19 mouse cellular contexts compared by ENCODE assay signal in the genomic region with DNA sequence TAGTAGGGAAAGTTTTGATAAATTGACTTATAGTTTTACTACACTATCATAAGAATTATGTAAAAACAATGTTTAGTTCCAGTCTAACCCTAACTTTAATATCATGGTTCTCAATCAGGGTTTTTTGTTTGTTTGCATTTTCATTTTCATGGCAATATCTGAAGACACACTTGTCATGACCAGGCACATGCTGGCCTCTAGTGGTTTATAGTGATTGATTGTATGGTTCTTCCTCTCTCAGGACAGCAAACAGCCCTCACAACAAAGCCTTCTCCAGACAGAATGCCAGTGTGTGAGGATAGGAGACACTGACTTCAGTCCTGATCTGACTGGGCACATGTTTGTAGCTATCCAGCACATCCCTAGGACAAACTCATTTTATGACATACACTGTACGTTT. TPM values are rescaled to one million over a fixed set of nuclear protein-coding genes. Genes with fewer than 3 reads are reported as not detected.
DNase-seq lines count a peak whose midpoint lies in the region; ATAC-seq and TF ChIP-seq lines count a peak whose summit lies in the region.
"Had no signal": no experiment of that assay in that cellular context is flagged by ENCODE, and none has a peak within 500 bp of the region (broad histone marks: within the 10 kb centered on the region; RNA-seq: fewer than 3 reads in every experiment).

No protein-coding gene starts in this region.

- 64% methylated on average over 1 of the region's 1 CpGs for WGBS in heart, embryonic 12.5 days

- peak overlapping the region; percentile 66; the same call in 1 of the 2 replicates for H3K27ac ChIP-seq in heart, embryonic 12.5 days (ENCODE audit: poor library complexity, severe bottlenecking)
- H3K27ac ChIP-seq in left cerebral cortex, adult 2 months, result peak overlapping the region; percentile 45
- H3K27ac ChIP-seq: embryonic facial prominence, embryonic 15.5 days had no signal

- H3K9me3 ChIP-seq in heart, embryonic 12.5 days (replicated peaks), result no peaks in the 10 kb centered on the region
- H3K9me3 ChIP-seq: embryonic facial prominence, embryonic 15.5 days; megakaryocyte, embryonic 14.5 days had no signal

- H3K4me1 ChIP-seq in heart, embryonic 12.5 days (replicated peaks), result peaks cover 40% of the 10 kb centered on the region
- H3K4me1 ChIP-seq: embryonic facial prominence, embryonic 15.5 days had no signal

- no peak for DNase-seq in heart, postnatal 14 days
- DNase-seq in left cerebral cortex, adult 2 months (ENCODE audit: extremely low spot score in 1 of 2, low spot score in 2 of 2), result no peak
- DNase-seq in left cerebral cortex, postnatal 10 days (ENCODE audit: extremely low spot score in 1 of 2, low spot score in 2 of 2), result no peak
- DNase-seq in CD4-positive helper T cell, adult 2 months (ENCODE audit: low read depth, low spot score), result peak; percentile 23
- peak; percentile 9 to 42 for DNase-seq in kidney, postnatal 36 days
- no peak for DNase-seq in frontal cortex, postnatal 25 days (ENCODE audit: low spot score in 2 of 2)
- no peak for DNase-seq in left cerebral cortex, adult 8-10 months (ENCODE audit: low spot score in 2 of 2)
- DNase-seq: adrenal gland, postnatal 14 days; cerebellum, postnatal 25 days; gastrocnemius, postnatal 10 days; heart, postnatal 4 days; right cerebral cortex, postnatal 25 days had no signal

- no peaks in the 10 kb centered on the region for H3K36me3 ChIP-seq in heart, embryonic 12.5 days
- H3K36me3 ChIP-seq: embryonic facial prominence, embryonic 15.5 days had no signal

- no peak for ATAC-seq in heart, embryonic 12.5 days (ENCODE audit: insufficient number of reproducible peaks, low FRiP score)
- ATAC-seq: forebrain, embryonic 14.5 days had no signal

- TF ChIP-seq CTCF in left cerebral cortex, adult 2 months (IDR thresholded peaks at IDR 0.05), result peak; percentile 19

- no peak overlapping the region for H3K4me2 ChIP-seq in heart, embryonic 12.5 days
- H3K4me2 ChIP-seq: embryonic facial prominence, embryonic 15.5 days had no signal

- no peak overlapping the region for H3K9ac ChIP-seq in heart, embryonic 12.5 days
- H3K9ac ChIP-seq: embryonic facial prominence, embryonic 15.5 days had no signal

- intact Hi-C loops in heart, postnatal 14 days (cut with DNase I), result no loop called here
- intact Hi-C loops in left cerebral cortex, adult 2 months (cut with DNase I), result no loop called here
- intact Hi-C loops in left cerebral cortex, postnatal 10 days (cut with DNase I), result no loop called here

- no peaks in the 10 kb centered on the region for H3K27me3 ChIP-seq in heart, embryonic 12.5 days (replicated peaks)
- H3K27me3 ChIP-seq: embryonic facial prominence, embryonic 15.5 days had no signal

- no peak overlapping the region for H3K4me3 ChIP-seq in heart, embryonic 12.5 days
- H3K4me3 ChIP-seq in left cerebral cortex, adult 2 months, result no peak overlapping the region
- H3K4me3 ChIP-seq: embryonic facial prominence, embryonic 15.5 days; megakaryocyte, embryonic 14.5 days had no signal

RNA-seq across cellular contexts. Expression of a gene that starts 13.2 kb away (rescaled TPM):
- polyA plus RNA-seq in heart, embryonic 12.5 days (2016; fragmentation: Nextera tagmentation; extraction: Ambion mirVana), result not detected in 2 replicates
- not detected for total RNA-seq in heart, postnatal 14 days (2021)
- not detected for total RNA-seq in left cerebral cortex, adult 2 months (2021)
- not detected for total RNA-seq in left cerebral cortex, postnatal 10 days (2021)
- not detected for total RNA-seq in left cerebral cortex, adult 8-10 months (2022)
- total RNA-seq: adrenal gland, postnatal 14 days; gastrocnemius, postnatal 10 days; heart, postnatal 4 days; left cerebral cortex, adult 18-20 months; liver, adult 2 months had no signal
- polyA plus RNA-seq: forebrain, embryonic 14.5 days; liver, adult 2 months; thymus, postnatal 0 days had no signal

RNA-seq across cellular contexts. Expression of a gene that starts 17.4 kb away (rescaled TPM):
- not detected in 2 replicates for polyA plus RNA-seq in heart, embryonic 12.5 days (2016; fragmentation: Nextera tagmentation; extraction: Ambion mirVana)
- not detected for total RNA-seq in heart, postnatal 14 days (2021)
- total RNA-seq in left cerebral cortex, adult 2 months (2021), result not detected
- not detected for total RNA-seq in left cerebral cortex, postnatal 10 days (2021)
- not detected for total RNA-seq in left cerebral cortex, adult 8-10 months (2022)
- total RNA-seq: adrenal gland, postnatal 14 days; gastrocnemius, postnatal 10 days; heart, postnatal 4 days; left cerebral cortex, adult 18-20 months; liver, adult 2 months had no signal
- polyA plus RNA-seq: forebrain, embryonic 14.5 days; liver, adult 2 months; thymus, postnatal 0 days had no signal

RNA-seq across cellular contexts. Expression of a gene that starts 27.1 kb away (rescaled TPM):
- polyA plus RNA-seq in heart, embryonic 12.5 days (2016; fragmentation: Nextera tagmentation; extraction: Ambion mirVana), result not detected in 2 replicates
- not detected for total RNA-seq in heart, postnatal 14 days (2021)
- total RNA-seq in left cerebral cortex, adult 2 months (2021), result not detected
- total RNA-seq in left cerebral cortex, postnatal 10 days (2021), result not detected
- total RNA-seq in left cerebral cortex, adult 8-10 months (2022), result not detected
- total RNA-seq: adrenal gland, postnatal 14 days; gastrocnemius, postnatal 10 days; heart, postnatal 4 days; left cerebral cortex, adult 18-20 months; liver, adult 2 months had no signal
- polyA plus RNA-seq: forebrain, embryonic 14.5 days; liver, adult 2 months; thymus, postnatal 0 days had no signal

RNA-seq across cellular contexts. Expression of a gene that starts 30.1 kb away (rescaled TPM):
- polyA plus RNA-seq in heart, embryonic 12.5 days (2016; fragmentation: Nextera tagmentation; extraction: Ambion mirVana), result not detected in 2 replicates
- not detected for total RNA-seq in heart, postnatal 14 days (2021)
- total RNA-seq in left cerebral cortex, adult 2 months (2021), result not detected
- not detected for total RNA-seq in left cerebral cortex, postnatal 10 days (2021)
- not detected for total RNA-seq in left cerebral cortex, adult 8-10 months (2022)
- total RNA-seq: adrenal gland, postnatal 14 days; gastrocnemius, postnatal 10 days; heart, postnatal 4 days; left cerebral cortex, adult 18-20 months; liver, adult 2 months had no signal
- polyA plus RNA-seq: forebrain, embryonic 14.5 days; liver, adult 2 months; thymus, postnatal 0 days had no signal

RNA-seq across cellular contexts. Expression of a gene that starts 42.0 kb away (rescaled TPM):
- not detected in 2 replicates for polyA plus RNA-seq in heart, embryonic 12.5 days (2016; fragmentation: Nextera tagmentation; extraction: Ambion mirVana)
- not detected for total RNA-seq in heart, postnatal 14 days (2021)
- total RNA-seq in left cerebral cortex, adult 2 months (2021), result not detected
- not detected for total RNA-seq in left cerebral cortex, postnatal 10 days (2021)
- not detected for total RNA-seq in left cerebral cortex, adult 8-10 months (2022)
- total RNA-seq: adrenal gland, postnatal 14 days; gastrocnemius, postnatal 10 days; heart, postnatal 4 days; left cerebral cortex, adult 18-20 months; liver, adult 2 months had no signal
- polyA plus RNA-seq: forebrain, embryonic 14.5 days; liver, adult 2 months; thymus, postnatal 0 days had no signal

Comparison
In these comparisons a context has a peak if more than half of its experiments do, and no peak if none do; other contexts are left out.
1. DNase-seq: peak in CD4-positive helper T cell, adult 2 months (single experiment) and kidney, postnatal 36 days (2 of 2); none in heart, postnatal 14 days (0 of 2), left cerebral cortex, adult 2 months (0 of 2), left cerebral cortex, postnatal 10 days (0 of 2), frontal cortex, postnatal 25 days (0 of 2) and left cerebral cortex, adult 8-10 months (0 of 2).